Mouse (Mus musculus) brain, embryonic 14.5 days (tissue): ENCODE results near the gene Tbc1d15. TPM values are rescaled to one million over a fixed set of nuclear protein-coding genes. Genes with fewer than 3 reads are reported as not detected.
A peak's percentile ranks its signal among the peaks of the same experiment; 100 is the strongest.

Experiments used
- DNase-seq: peaks from one replicate; pipeline ENCODE4 v3.0.0-alpha.2; 2011; ENCODE audit warnings: low read depth
- CTCF ChIP-seq: fragments of 200-500 bp; IDR thresholded peaks from 2 replicates; pipeline ENCODE4 v1.5.1; 2012; ENCODE audit warnings: inconsistent platforms, mild to moderate bottlenecking, moderate library complexity, borderline replicate concordance; ENCODE audit not compliant: insufficient read depth, insufficient read length; ENCODE audit errors: extremely low read depth
- POLR2A ChIP-seq: fragments of 200-500 bp; IDR thresholded peaks from 2 replicates; pipeline ENCODE4 v1.6.1; 2012; ENCODE audit warnings: mild to moderate bottlenecking, inconsistent platforms, borderline replicate concordance; ENCODE audit not compliant: poor library complexity, insufficient read depth, insufficient read length, severe bottlenecking; ENCODE audit errors: extremely low read depth
- polyA plus RNA-seq: library from polyadenylated mRNA; depleted of rRNA; stranded (reverse); fragments of >200 nt; gene quantifications from 2 replicates; pipeline ENCODE4 v1.2.3, GENCODE M21; 2012; rRNA removed

Gene Tbc1d15
- polyA plus RNA-seq, 1 experiment = 20.8 TPM

DNA sequence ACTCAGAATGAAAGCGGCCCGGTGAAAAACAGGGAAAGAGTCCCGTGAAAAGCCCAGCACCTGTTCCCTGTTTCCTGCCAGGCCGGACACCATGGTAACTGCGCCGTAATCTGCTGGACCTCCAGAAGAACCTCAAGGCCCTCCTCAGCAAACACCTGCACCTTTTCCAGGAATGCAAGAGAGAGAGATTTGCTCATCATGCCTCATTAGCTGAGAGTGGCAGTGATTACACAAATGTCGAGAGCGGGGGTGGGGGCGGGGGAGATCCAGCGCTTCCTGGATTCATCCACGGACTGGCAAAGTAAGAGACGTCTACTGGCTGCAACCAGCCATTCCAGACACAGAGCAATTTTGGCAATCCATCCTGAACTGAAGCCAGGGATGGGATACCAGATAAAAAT, 75.7 kb downstream of the Tbc1d15 start:
- TF ChIP-seq POLR2A (no peak), CTCF (no peak)
- DNase-seq = peak; percentile 84

DNA sequence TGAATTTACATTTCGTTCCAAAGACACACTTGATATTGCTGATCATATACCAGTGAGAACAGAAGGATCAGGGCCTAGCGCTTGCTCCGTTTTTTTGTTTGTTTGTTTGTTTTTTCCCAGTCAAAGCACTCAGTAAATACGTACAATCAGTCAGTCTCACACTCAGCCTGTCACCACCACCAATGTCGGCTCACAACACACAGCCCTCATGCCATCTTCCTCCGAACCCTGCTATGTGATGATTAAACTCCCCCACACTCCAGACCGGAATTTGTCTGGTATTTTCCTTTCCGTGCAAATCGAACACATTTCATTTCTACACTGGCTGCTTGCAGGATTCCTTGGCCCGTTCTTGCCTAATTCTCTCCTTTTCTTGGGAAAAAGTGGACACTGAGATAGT, 77.9 kb downstream of the Tbc1d15 start:
- TF ChIP-seq CTCF (no peak), POLR2A (no peak)
- DNase-seq = no peak

DNA sequence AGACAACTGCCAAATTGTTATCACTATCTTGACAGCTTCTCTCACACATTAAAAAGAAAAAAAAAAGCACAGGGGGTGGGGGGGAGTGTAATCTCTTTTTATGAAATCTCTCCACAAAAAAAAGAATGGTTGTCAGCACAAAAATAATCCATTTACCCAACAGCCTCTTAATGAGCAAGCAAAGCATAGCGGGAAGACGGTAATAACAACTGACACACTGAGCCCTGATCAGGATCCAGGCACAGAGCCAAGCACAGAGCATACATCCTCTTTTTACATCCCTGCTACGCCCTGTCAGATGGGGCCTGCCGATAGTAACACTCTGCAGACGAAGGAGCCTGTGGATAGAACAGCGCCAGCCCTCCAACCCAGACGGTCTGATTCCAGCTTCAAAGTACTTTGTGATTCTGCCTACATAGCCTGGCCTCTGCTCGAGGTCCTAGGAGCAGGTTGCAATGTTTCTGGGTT, 79.9 kb downstream of the Tbc1d15 start:
- DNase-seq = peak; percentile 94
- TF ChIP-seq POLR2A = no peak
- no peak for TF ChIP-seq CTCF

DNA sequence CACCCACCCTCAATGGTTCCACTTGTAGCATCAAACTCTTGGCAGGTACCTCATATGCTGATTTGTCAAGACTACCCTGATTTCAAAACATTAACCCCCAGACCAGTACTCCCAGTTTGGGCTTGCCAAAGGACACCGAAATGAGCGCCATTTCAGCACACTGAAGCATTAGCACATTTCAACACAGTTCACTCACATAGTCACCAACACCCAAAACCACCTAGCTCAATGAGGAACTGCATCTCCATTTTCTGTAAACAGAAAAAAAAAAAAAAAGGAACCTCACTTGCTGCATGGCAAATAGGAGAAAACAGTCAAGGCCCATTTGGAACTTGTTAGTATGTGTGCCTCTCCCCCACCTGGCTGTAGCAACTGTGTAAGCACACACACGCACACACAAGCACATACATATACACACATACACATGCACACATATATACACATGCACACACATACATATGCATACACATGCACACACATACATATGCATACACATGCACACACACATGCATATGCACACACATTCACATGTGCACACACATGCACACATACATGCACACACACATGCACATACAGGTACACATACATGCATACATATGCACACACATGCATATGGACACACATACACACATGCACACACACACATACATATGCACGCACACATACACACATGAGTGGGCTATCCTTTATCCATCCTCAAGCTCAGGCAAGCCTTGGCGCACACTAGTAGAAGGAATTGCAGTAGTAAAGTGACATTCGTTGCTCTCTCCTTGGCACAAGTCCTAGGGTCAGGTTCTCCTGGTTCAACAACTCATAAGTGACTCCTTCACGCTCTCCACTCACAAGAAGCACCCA, 80.5 kb downstream of the Tbc1d15 start:
- no peak for DNase-seq
- no peak for TF ChIP-seq CTCF
- no peak for TF ChIP-seq POLR2A

DNA sequence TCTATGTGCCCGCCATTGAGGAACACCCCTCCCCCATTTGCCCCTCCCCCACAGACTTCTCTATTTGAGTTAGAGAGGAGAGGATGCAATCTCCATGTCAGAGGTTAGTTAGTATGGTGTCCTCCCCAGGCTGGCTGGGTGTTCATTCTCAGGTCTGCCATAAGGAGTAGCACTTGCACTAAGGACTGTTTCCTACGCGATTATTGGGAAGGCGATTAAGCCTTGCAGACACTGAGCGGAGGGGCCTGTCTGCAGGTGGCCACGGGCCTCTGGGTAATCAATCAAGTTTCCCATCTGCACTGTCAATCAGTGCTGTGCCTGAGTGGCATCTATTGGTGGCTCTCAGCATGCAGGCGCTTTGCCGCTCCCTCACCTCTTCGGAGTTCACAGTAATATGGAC, 81.9 kb downstream of the Tbc1d15 start:
- TF ChIP-seq POLR2A (no peak), CTCF (no peak)
- peak; percentile 67 for DNase-seq

DNA sequence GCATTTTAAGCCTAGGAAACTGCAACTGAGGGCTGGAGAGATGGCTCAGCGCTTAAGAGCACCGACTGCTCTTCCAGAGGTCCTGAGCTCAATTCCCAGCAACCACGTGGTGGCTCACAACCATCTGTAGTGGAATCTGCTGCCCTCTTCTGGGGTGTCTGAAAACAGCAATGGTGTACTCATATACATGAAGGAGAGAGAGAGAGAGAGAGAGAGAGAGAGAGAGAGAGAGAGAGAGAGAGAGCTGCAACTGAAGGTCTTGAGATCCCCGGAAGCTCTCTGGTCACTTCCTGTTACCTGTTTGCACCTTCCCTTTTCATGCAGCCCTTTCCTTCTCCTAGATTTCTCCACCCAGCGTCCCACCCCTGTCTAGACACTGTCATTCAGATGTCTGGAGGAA, 91.0 kb downstream of the Tbc1d15 start:
- DNase-seq = no peak
- TF ChIP-seq CTCF (no peak), POLR2A (no peak)

Other genes starting within 250 kb of the Tbc1d15 start
- 1.6 and 3.2 TPM in 2 replicates for gene Tph2, start 66.4 kb downstream of the Tbc1d15 start, polyA plus RNA-seq
- gene Rab21, start 64.1 kb upstream of the Tbc1d15 start, polyA plus RNA-seq = 29.9 and 35.1 TPM in 2 replicates
- gene Tmem19, start 111.0 kb upstream of the Tbc1d15 start, polyA plus RNA-seq = 30.4 and 32.6 TPM in 2 replicates
- 17.7 and 18.8 TPM in 2 replicates for gene Thap2, start 133.0 kb upstream of the Tbc1d15 start, polyA plus RNA-seq
- gene Zfc3h1, start 133.5 kb upstream of the Tbc1d15 start, polyA plus RNA-seq = 105 and 155 TPM in 2 replicates